Mouse (Mus musculus): Measurements from ENCODE around the gene Mllt3. TPM values are rescaled to one million over a fixed set of nuclear protein-coding genes. Genes with fewer than 3 reads are reported as not detected.

The Mllt3 gene
- polyA plus RNA-seq, 1 experiment from 2014 or later, result 33.4 TPM

DNA sequence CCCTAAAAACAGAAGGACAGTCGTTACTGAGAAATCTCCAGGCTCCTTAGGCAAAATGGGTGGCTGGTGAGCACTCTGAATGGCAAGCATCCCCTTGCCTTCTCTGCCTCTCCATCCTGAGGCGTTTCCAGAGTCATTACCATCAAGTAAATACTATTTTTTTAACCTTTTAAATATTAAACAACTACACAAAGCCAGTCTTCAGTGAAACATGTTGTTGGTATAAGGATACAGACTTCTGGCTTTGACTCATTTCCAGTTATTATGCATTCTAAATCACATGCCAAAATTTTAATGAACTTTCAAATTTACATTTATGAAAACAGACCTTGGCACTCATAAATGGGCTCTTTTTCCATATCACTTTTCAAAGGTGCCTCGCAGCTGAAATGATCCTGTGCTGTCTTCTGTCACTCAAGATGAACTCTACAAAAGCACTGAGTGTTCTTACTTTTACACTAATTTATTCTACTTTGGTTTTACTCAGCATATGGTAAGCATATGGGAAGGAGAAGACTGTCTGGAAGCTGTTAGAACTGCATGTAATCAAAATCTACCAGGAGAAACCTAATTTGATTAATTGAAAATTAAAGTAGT, 104.5 kb downstream of the Mllt3 start:
- 59% methylated on average over 3 of the region's 3 CpGs for WGBS
- peaks cover under 1% of the 10 kb centered on the region; the same call in 1 of the 2 replicates for H3K4me1 ChIP-seq (ENCODE audit: control insufficient read depth, insufficient read depth, low read length)
- no peak overlapping the region for H3K27ac ChIP-seq (ENCODE audit: low read depth, low read length)
- no peak overlapping the region for H3K4me3 ChIP-seq (ENCODE audit: low read length)
- H3K9me3 ChIP-seq (ENCODE audit: control insufficient read depth, low read length), result no peaks in the 10 kb centered on the region
- no peak overlapping the region for H3K9ac ChIP-seq (ENCODE audit: low read depth, low read length)
- ATAC-seq (ENCODE audit: low FRiP score, low TSS enrichment), result no peak
- H3K4me2 ChIP-seq (replicated peaks; ENCODE audit: low read depth, low read length), result no peak overlapping the region
- H3K27me3 ChIP-seq (ENCODE audit: control insufficient read depth, insufficient read depth, low read length), result no peaks in the 10 kb centered on the region
- H3K36me3 ChIP-seq (ENCODE audit: control insufficient read depth, insufficient read depth, low read length), result no peaks in the 10 kb centered on the region

DNA sequence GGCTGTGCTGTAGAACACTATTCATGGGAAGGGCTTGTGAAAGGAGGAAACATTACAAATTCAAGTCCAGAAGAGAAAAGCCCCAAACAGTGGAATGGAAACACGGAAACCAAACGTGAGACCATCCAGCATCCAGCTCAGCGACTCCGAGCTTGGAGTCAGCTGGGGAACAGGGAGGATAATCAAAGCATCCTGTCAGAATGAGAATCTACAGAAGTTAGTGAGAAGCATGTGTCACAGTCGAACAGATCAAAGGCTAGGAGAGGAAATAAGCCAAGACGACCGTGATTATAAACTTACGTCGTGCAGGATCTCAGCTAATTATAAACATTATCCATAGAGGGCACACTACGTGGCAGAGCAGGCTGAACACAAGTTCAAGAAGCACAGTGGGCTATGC, 105.8 kb downstream of the Mllt3 start:
- WGBS, result 65% methylated on average over 10 of the region's 10 CpGs

DNA sequence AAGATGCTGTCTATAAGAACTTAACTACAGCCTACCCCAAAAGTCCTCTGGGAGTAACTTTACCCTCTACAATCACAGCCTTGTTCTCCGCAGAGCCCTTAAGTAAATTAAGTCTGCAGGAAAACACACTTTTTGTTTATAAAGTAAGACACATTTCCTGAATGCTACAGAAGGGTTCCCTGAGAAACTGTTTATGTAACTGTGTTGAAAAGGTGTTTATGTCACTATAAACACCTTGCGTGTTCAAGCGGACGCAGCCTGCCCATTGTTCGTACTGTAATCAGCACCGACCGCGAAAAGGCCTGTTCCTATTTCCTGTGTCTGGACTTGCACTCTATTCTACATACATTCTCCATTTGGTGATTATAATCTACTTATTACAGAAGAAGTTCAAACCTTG, 112.5 kb downstream of the Mllt3 start:
- Histone ChIP-seq H3K27me3 (ENCODE audit: control insufficient read depth, insufficient read depth, low read length) (no peaks in the 10 kb centered on the region), H3K36me3 (ENCODE audit: control insufficient read depth, insufficient read depth, low read length) (no peaks in the 10 kb centered on the region), H3K4me3 (ENCODE audit: low read length) (no peak overlapping the region), H3K9me3 (ENCODE audit: control insufficient read depth, low read length) (no peaks in the 10 kb centered on the region), H3K27ac (ENCODE audit: low read depth, low read length) (no peak overlapping the region), H3K4me1 (ENCODE audit: control insufficient read depth, insufficient read depth, low read length) (no peaks in the 10 kb centered on the region), H3K9ac (ENCODE audit: low read depth, low read length) (no peak overlapping the region), H3K4me2 (replicated peaks; ENCODE audit: low read depth, low read length) (no peak overlapping the region)
- 82% methylated on average over 8 of the region's 8 CpGs for WGBS
- ATAC-seq (ENCODE audit: low FRiP score, low TSS enrichment), result no peak

More for the DNA sequence above, 105.8 kb downstream of the Mllt3 start:
- H3K4me2 ChIP-seq (replicated peaks; ENCODE audit: low read depth, low read length), result no peak overlapping the region
- H3K36me3 ChIP-seq (ENCODE audit: control insufficient read depth, insufficient read depth, low read length), result no peaks in the 10 kb centered on the region
- no peak overlapping the region for H3K27ac ChIP-seq (ENCODE audit: low read depth, low read length)
- H3K4me3 ChIP-seq (ENCODE audit: low read length), result no peak overlapping the region
- no peak for ATAC-seq (ENCODE audit: low FRiP score, low TSS enrichment)
- H3K9ac ChIP-seq (ENCODE audit: low read depth, low read length), result no peak overlapping the region
- no peaks in the 10 kb centered on the region for H3K9me3 ChIP-seq (ENCODE audit: control insufficient read depth, low read length)
- no peaks in the 10 kb centered on the region for H3K4me1 ChIP-seq (ENCODE audit: control insufficient read depth, insufficient read depth, low read length)
- no peaks in the 10 kb centered on the region for H3K27me3 ChIP-seq (ENCODE audit: control insufficient read depth, insufficient read depth, low read length)

DNA sequence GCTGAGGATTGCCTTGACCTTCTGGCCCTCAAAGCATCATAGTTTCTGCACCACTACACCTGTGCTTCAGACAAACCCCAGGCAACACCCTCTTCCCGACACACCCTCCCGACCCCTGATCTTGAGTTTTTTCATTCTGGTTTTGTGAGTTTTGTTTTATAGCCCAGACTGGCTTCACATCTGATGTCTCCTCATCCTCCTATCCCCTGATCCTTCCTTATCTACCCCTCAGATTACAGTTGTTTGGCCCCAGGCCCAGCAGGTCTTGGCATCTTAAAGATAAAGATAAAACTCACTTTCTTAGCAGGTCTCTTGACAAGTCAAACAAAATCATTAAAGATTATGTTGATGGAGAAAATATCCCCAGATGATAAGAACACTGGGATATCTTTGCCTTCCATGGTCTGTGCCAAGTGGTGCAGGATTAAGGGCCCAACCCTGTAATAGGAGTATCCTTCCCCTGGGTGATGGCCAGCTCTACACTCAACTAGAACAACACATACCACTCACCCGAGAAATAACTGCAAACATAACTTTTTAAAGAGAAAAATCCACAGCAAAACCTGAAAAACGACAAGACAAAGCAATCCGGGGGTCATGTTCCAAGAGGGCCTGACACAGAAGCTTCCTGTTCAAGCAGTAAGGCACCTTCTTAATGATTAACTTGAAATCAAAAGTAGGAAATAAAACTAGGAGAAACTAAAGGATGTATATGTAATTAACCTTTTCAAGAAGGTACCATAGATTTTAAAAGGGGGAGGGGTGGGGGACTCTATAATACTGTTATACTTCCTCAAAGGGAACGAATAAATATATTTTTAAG, 121.8 kb downstream of the Mllt3 start:
- H3K27me3 ChIP-seq (ENCODE audit: control insufficient read depth, insufficient read depth, low read length), result no peaks in the 10 kb centered on the region
- no peaks in the 10 kb centered on the region for H3K36me3 ChIP-seq (ENCODE audit: control insufficient read depth, insufficient read depth, low read length)
- WGBS, result 62% methylated on average over 6 of the region's 6 CpGs
- H3K4me3 ChIP-seq (ENCODE audit: low read length), result no peak overlapping the region
- no peaks in the 10 kb centered on the region for H3K9me3 ChIP-seq (ENCODE audit: control insufficient read depth, low read length)
- H3K4me2 ChIP-seq (replicated peaks; ENCODE audit: low read depth, low read length), result no peak overlapping the region
- no peak overlapping the region for H3K27ac ChIP-seq (ENCODE audit: low read depth, low read length)
- H3K9ac ChIP-seq (ENCODE audit: low read depth, low read length), result no peak overlapping the region
- no peak for ATAC-seq (ENCODE audit: low FRiP score, low TSS enrichment)
- peaks cover 3% of the 10 kb centered on the region; the same call in 1 of the 2 replicates for H3K4me1 ChIP-seq (ENCODE audit: control insufficient read depth, insufficient read depth, low read length)

DNA sequence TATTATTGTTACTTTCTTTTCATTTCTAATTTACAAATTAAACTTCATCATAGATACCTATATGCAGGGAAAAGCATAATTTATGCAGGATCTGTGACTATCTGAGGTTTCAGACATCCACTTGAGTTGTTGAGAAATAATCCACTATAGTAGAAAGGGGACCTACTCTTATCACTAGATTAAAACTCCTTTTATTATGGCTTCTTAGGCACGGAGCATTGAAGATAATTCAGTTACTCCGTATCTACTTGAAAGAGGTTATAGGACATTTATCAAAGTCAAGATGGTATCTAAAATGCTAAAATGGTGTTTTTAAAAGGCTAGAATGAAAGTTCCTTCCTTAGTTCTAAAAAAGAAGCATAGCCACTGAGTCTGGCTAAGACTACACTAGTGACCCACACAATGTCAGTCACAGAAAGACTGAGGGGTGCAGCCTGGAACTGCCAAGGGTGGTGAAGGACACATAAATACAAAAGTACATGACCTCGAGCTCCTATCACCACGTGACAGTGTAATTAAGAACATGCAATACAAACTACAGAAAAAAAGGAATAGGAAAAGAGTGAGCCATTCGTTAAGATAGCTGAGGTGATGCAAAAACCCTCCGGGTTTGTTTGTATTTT, 127.9 kb downstream of the Mllt3 start:
- Histone ChIP-seq H3K9me3 (ENCODE audit: control insufficient read depth, low read length) (no peaks in the 10 kb centered on the region), H3K4me3 (ENCODE audit: low read length) (no peak overlapping the region), H3K27me3 (ENCODE audit: control insufficient read depth, insufficient read depth, low read length) (no peaks in the 10 kb centered on the region), H3K9ac (ENCODE audit: low read depth, low read length) (no peak overlapping the region), H3K27ac (ENCODE audit: low read depth, low read length) (no peak overlapping the region), H3K4me1 (ENCODE audit: control insufficient read depth, insufficient read depth, low read length) (no peaks in the 10 kb centered on the region), H3K36me3 (ENCODE audit: control insufficient read depth, insufficient read depth, low read length) (no peaks in the 10 kb centered on the region), H3K4me2 (replicated peaks; ENCODE audit: low read depth, low read length) (no peak overlapping the region)
- ATAC-seq (ENCODE audit: low FRiP score, low TSS enrichment), result no peak
- WGBS, result 46% methylated on average over 6 of the region's 6 CpGs

DNA sequence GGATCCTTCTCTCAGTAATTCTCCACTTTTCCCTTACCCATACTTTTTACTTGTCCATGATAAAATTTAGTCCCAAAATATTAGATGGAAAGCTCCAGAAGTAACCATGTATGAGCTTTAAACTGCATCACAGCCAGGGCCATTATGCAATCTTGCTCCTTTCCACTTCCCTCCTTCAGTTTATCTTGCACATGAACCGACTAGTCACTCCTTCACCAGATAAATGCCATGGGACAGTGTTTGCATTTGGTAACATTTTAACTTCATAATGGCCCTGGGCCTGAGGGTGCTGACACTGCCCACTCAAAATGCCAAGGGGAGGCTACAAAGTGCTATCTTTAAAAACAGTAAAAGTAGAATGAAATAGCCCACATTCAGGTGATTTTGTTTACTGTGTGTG, 128.4 kb downstream of the Mllt3 start:
- WGBS, result 48% methylated on average over 1 of the region's 1 CpGs
- ATAC-seq (ENCODE audit: low FRiP score, low TSS enrichment), result no peak
- Histone ChIP-seq H3K27me3 (ENCODE audit: control insufficient read depth, insufficient read depth, low read length) (no peaks in the 10 kb centered on the region), H3K4me1 (ENCODE audit: control insufficient read depth, insufficient read depth, low read length) (no peaks in the 10 kb centered on the region), H3K36me3 (ENCODE audit: control insufficient read depth, insufficient read depth, low read length) (no peaks in the 10 kb centered on the region), H3K27ac (ENCODE audit: low read depth, low read length) (no peak overlapping the region), H3K4me3 (ENCODE audit: low read length) (no peak overlapping the region), H3K9me3 (ENCODE audit: control insufficient read depth, low read length) (no peaks in the 10 kb centered on the region), H3K4me2 (replicated peaks; ENCODE audit: low read depth, low read length) (no peak overlapping the region), H3K9ac (ENCODE audit: low read depth, low read length) (no peak overlapping the region)

DNA sequence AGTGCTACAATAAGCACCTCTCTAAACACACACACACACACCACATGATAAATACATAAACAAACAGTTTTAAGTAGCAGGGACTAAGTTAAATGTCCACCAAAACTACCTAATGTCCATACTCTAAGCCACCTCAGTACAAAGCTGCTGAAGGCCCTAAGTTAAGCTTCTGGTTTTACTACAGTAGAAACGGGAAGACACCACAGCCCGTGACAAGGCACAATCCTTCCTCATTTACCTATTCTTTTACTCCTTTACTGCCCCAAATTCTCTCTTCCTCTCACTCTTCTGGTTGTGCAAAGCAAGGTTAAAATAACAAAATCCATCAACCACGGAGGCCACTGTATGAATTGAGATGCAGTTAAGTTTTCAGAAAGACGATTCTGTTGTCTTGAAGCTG, 130.6 kb downstream of the Mllt3 start:
- 71% methylated on average over 4 of the region's 4 CpGs for WGBS
- H3K27ac ChIP-seq (ENCODE audit: low read depth, low read length), result no peak overlapping the region
- H3K4me3 ChIP-seq (ENCODE audit: low read length), result no peak overlapping the region
- H3K36me3 ChIP-seq (ENCODE audit: control insufficient read depth, insufficient read depth, low read length), result no peaks in the 10 kb centered on the region
- H3K9ac ChIP-seq (ENCODE audit: low read depth, low read length), result no peak overlapping the region
- H3K4me2 ChIP-seq (replicated peaks; ENCODE audit: low read depth, low read length), result no peak overlapping the region
- no peak for ATAC-seq (ENCODE audit: low FRiP score, low TSS enrichment)
- H3K27me3 ChIP-seq (ENCODE audit: control insufficient read depth, insufficient read depth, low read length), result no peaks in the 10 kb centered on the region
- H3K9me3 ChIP-seq (ENCODE audit: control insufficient read depth, low read length), result no peaks in the 10 kb centered on the region
- no peaks in the 10 kb centered on the region for H3K4me1 ChIP-seq (ENCODE audit: control insufficient read depth, insufficient read depth, low read length)

DNA sequence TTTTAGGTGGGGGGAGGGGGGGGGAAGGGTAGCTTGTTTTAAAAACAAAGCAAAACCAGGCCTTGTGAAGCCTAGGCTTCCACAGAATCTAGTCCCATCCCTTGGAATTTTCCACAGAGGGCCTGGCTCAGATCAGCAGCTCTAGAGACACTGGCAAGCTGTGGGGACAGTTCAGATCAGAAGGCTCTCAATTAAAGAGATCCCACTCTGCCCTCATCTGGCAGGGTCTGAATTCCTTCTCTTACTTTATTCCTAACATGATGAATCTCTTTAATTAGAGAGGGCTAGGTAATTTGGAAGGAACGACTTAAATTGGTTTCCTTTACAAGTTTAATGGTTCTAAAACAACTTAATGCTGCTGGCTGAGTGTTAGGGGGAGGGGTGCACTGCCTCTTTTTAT, 132.0 kb downstream of the Mllt3 start:
- Histone ChIP-seq H3K27ac (ENCODE audit: low read depth, low read length) (no peak overlapping the region), H3K36me3 (ENCODE audit: control insufficient read depth, insufficient read depth, low read length) (no peaks in the 10 kb centered on the region), H3K4me1 (ENCODE audit: control insufficient read depth, insufficient read depth, low read length) (no peaks in the 10 kb centered on the region), H3K4me3 (ENCODE audit: low read length) (no peak overlapping the region), H3K9me3 (ENCODE audit: control insufficient read depth, low read length) (no peaks in the 10 kb centered on the region), H3K9ac (ENCODE audit: low read depth, low read length) (no peak overlapping the region), H3K27me3 (ENCODE audit: control insufficient read depth, insufficient read depth, low read length) (no peaks in the 10 kb centered on the region), H3K4me2 (replicated peaks; ENCODE audit: low read depth, low read length) (no peak overlapping the region)
- 3% methylated on average over 1 of the region's 1 CpGs for WGBS
- ATAC-seq (ENCODE audit: low FRiP score, low TSS enrichment), result no peak

DNA sequence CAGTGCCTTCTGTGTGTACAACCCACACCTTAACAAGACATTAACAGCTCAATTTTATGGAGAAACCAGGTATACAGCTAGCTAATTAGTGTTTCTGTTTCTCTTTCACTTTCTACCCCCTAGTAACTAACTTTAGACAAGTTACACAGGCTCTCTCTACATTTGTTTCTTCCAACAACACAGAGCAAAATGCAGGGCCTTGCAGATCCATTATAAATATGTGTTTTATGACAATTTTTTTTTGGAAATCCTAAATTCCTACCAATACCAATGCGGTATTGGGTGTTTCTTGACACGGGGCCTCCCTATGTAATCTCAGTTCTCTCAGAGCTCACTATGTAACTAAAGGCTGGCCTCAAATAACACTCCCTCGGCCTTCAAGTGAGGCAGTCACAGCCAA, 139.7 kb downstream of the Mllt3 start:
- H3K4me2 ChIP-seq (replicated peaks; ENCODE audit: low read depth, low read length), result no peak overlapping the region
- no peaks in the 10 kb centered on the region for H3K27me3 ChIP-seq (ENCODE audit: control insufficient read depth, insufficient read depth, low read length)
- H3K4me3 ChIP-seq (ENCODE audit: low read length), result no peak overlapping the region
- H3K9me3 ChIP-seq (ENCODE audit: control insufficient read depth, low read length), result no peaks in the 10 kb centered on the region
- ATAC-seq (ENCODE audit: low FRiP score, low TSS enrichment), result no peak
- no peaks in the 10 kb centered on the region for H3K36me3 ChIP-seq (ENCODE audit: control insufficient read depth, insufficient read depth, low read length)
- WGBS, result 84% methylated on average over 3 of the region's 3 CpGs
- no peak overlapping the region for H3K9ac ChIP-seq (ENCODE audit: low read depth, low read length)
- H3K27ac ChIP-seq (ENCODE audit: low read depth, low read length), result no peak overlapping the region
- H3K4me1 ChIP-seq (ENCODE audit: control insufficient read depth, insufficient read depth, low read length), result no peaks in the 10 kb centered on the region
